Mouse (Mus musculus): ENCODE results near the gene 1700034J05Rik.

DNA sequence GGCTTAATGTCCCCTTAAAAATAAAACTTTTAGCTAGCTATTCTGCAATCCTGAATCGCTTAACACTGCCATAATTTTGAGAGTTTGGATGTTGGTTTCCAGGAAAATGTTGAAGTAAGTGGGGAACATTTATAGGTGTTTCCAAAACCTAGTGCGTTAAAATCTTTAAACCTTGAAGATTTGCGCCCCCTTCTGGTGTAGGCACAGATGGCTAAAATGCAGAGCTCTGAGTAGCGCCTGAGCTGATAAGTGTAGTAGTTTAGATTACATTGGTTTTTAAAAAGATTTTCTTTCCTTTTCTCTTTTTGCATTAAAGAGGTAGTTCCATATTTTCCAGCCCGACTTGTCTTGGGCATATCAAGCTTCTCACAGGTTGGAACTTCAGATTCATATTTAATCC lies 40.0 kb upstream of the 1700034J05Rik start:
- TF ChIP-seq CTCF (IDR thresholded peaks at IDR 0.05; ENCODE audit: insufficient read depth, low read depth, low read length) (no peak), POLR2A (IDR thresholded peaks at IDR 0.05; ENCODE audit: insufficient read depth, low read depth, low read length) (no peak)

Measured in olfactory bulb, adult 2 months (tissue).